Mouse (Mus musculus): ENCODE data around the gene Fmo5.

GRCm38 (mm10) chr3:97657655-97658411 is 29.2 kb downstream of the Fmo5 start, which contains the start of gene Prkab2:
- peak; percentile 81 for TF ChIP-seq POLR2A (IDR thresholded peaks at IDR 0.05; ENCODE audit: low read depth, low read length)
- no peak for TF ChIP-seq JUND (conservative IDR thresholded peaks at IDR 0.05; ENCODE audit: low read depth, low read length)
- no peak for TF ChIP-seq MAFK (IDR thresholded peaks at IDR 0.05; ENCODE audit: insufficient replicate concordance, low read length)
- TF ChIP-seq E2F4 (IDR thresholded peaks at IDR 0.05; ENCODE audit: insufficient replicate concordance, low read depth, low read length): no peak
- no peak for TF ChIP-seq CHD1 (IDR thresholded peaks at IDR 0.05; ENCODE audit: low read depth, low read length)
- TF ChIP-seq CTCF (conservative IDR thresholded peaks at IDR 0.05 in 1 of 2, IDR thresholded peaks at IDR 0.05 in 1 of 2; ENCODE audit: low read depth in 2 of 2, low read length in 2 of 2): no peak
- TF ChIP-seq USF1 (IDR thresholded peaks at IDR 0.05; ENCODE audit: low read depth, low read length): no peak
- peak; percentile 77 for TF ChIP-seq HCFC1 (IDR thresholded peaks at IDR 0.05; ENCODE audit: low read depth, low read length)
- no peak for TF ChIP-seq TBP (conservative IDR thresholded peaks at IDR 0.05; ENCODE audit: low read depth, low read length)
- TF ChIP-seq TCF12 (IDR thresholded peaks at IDR 0.05; ENCODE audit: low read depth, low read length): peak; percentile 44; the same call in 1 of the 2 replicates
- no peak; the same call in 1 of the 2 replicates for TF ChIP-seq MAX (IDR thresholded peaks at IDR 0.05; ENCODE audit: low read length)
- TF ChIP-seq NELFE (IDR thresholded peaks at IDR 0.05; ENCODE audit: low read depth, low read length): peak; percentile 60; the same call in 1 of the 2 replicates
- TF ChIP-seq UBTF (IDR thresholded peaks at IDR 0.05; ENCODE audit: low read depth, low read length): no peak
- TF ChIP-seq ETS1 (conservative IDR thresholded peaks at IDR 0.05; ENCODE audit: low read depth, low read length): no peak; the same call in 1 of the 2 replicates
